Mouse (Mus musculus) liver, embryonic 14.5 days (tissue): ENCODE results near the gene P2ry6. TPM values are rescaled to one million over a fixed set of nuclear protein-coding genes. Genes with fewer than 3 reads are reported as not detected.

Source experiments
- ATAC-seq: fragments of 200-750 bp; cut with Nextera tagmentation; 2 replicates; pipeline ENCODE4 v1.8.0; 2017; ENCODE audit warnings: moderate number of reproducible peaks, mild to moderate bottlenecking, moderate library complexity; ENCODE audit not compliant: insufficient read depth
- DNase-seq, 3 experiments: peaks; one replicate each; pipeline ENCODE4 v3.0.0-alpha.2; 2012 to 2013; ENCODE audit warnings: low read depth in 3 of 3, low spot score in 3 of 3
- H3K27ac ChIP-seq: fragments of 300-500 bp; sonication (generic); 2 replicates; pipeline ENCODE4 v1.5.1; 2014; ENCODE audit warnings: moderate library complexity, mild to moderate bottlenecking, control low read depth, inconsistent platforms
- H3K27me3 ChIP-seq: fragments of 300-500 bp; sonication (generic); 2 replicates; pipeline ENCODE4 v1.6.1; 2014; ENCODE audit warnings: mild to moderate bottlenecking, low read length, moderate library complexity; ENCODE audit not compliant: control insufficient read depth, insufficient read depth
- H3K36me3 ChIP-seq: fragments of 300-500 bp; sonication (generic); replicated peaks from 2 replicates; pipeline ENCODE4 v1.6.1; 2014; ENCODE audit warnings: low read depth; ENCODE audit not compliant: control insufficient read depth, insufficient read depth
- H3K4me1 ChIP-seq, 2 experiments: fragments of 200-500 bp in 1 of 2; fragments of 300-500 bp in 1 of 2; sonication (generic) in 1 of 2; replicated peaks; 2 replicates each; pipeline ENCODE4 v1.6.1; 2012 to 2014; ENCODE audit warnings: antibody characterized with exemption in 1 of 2, inconsistent platforms in 1 of 2, low read length in 1 of 2; ENCODE audit not compliant: control insufficient read depth in 2 of 2, insufficient read depth in 2 of 2
- H3K4me2 ChIP-seq: fragments of 300-500 bp; sonication (generic); 2 replicates; pipeline ENCODE4 v1.6.1; 2014; ENCODE audit warnings: low read depth, mild to moderate bottlenecking, control low read depth, moderate library complexity
- H3K4me3 ChIP-seq, 2 experiments: fragments of 200-500 bp in 1 of 2; fragments of 300-500 bp in 1 of 2; sonication (generic) in 1 of 2; 2 replicates each; pipeline ENCODE4 v1.5.1; 2012 to 2014; ENCODE audit warnings: low read depth in 2 of 2, low read length in 2 of 2, mild to moderate bottlenecking in 2 of 2, control low read depth in 1 of 2, inconsistent platforms in 1 of 2, moderate library complexity in 1 of 2; ENCODE audit not compliant: insufficient read depth in 1 of 2
- H3K9ac ChIP-seq: fragments of 300-500 bp; sonication (generic); replicated peaks from 2 replicates; pipeline ENCODE4 v1.6.1; 2014; ENCODE audit warnings: mild to moderate bottlenecking, control low read depth, moderate library complexity
- H3K9me3 ChIP-seq: fragments of 300-500 bp; sonication (generic); 2 replicates; pipeline ENCODE4 v1.6.1; 2016; ENCODE audit warnings: low read length, mixed read lengths; ENCODE audit not compliant: control insufficient read depth
- CTCF ChIP-seq: IDR thresholded peaks from 2 replicates; pipeline ENCODE4 v1.5.1; 2016; ENCODE audit warnings: antibody characterized with exemption, low read depth, control low read depth
- EP300 ChIP-seq: IDR thresholded peaks from 2 replicates; pipeline ENCODE4 v1.6.1; 2016; ENCODE audit warnings: antibody characterized with exemption, low read depth
- WGBS: fragments of 180-500 bp; shearing (Covaris S2); extraction: QIAGEN DNeasy Blood & Tissue Kit; methylation state at CpG from one replicate; pipeline ENCODE4 v1.1.7; 2014; ENCODE audit not compliant: insufficient replicate concordance; 5-methylcytosine and 5-hydroxymethylcytosine counted together
- polyA plus RNA-seq, 2 experiments: library from polyadenylated mRNA; depleted of rRNA in 1 of 2; stranded (reverse) in 1 of 2; unstranded in 1 of 2; fragments of >200 nt; fragmentation: Nextera tagmentation in 1 of 2; extraction: Ambion mirVana in 1 of 2; gene quantifications; 2 replicates each; pipeline versions ENCODE4 v1.2.1 to v1.2.3; 2012 to 2014

Gene P2ry6
- polyA plus RNA-seq, 2 experiments, result 2.0 to 2.9 TPM

GRCm38 (mm10) chr7:100894833-100895226, 79.6 kb downstream of the P2ry6 start:
- Histone ChIP-seq H3K27me3 (peaks cover 8% of the 10 kb centered on the region), H3K9ac (no peak overlapping the region), H3K36me3 (no peaks in the 10 kb centered on the region), H3K9me3 (no peaks in the 10 kb centered on the region), H3K27ac (no peak overlapping the region), H3K4me2 (peak overlapping the region; percentile 49), H3K4me3 (peak overlapping the region; percentile 30 to 44), H3K4me1 (no peaks in the 10 kb centered on the region; a peak in 1 of 4 replicates)
- 14% methylated on average over 12 of the region's 12 CpGs for whole genome bisulfite sequencing
- no peak for DNase-seq
- ATAC-seq, result no peak
- TF ChIP-seq EP300 (no peak), CTCF (no peak)

GRCm38 (mm10) chr7:100894057-100894832, 80.2 kb downstream of the P2ry6 start:
- Histone ChIP-seq H3K36me3 (no peaks in the 10 kb centered on the region), H3K4me3 (peak overlapping the region; percentile 30 to 44), H3K4me1 (no peaks in the 10 kb centered on the region; a peak in 1 of 4 replicates), H3K27ac (no peak overlapping the region), H3K27me3 (peaks cover 8% of the 10 kb centered on the region), H3K4me2 (peak overlapping the region; percentile 49), H3K9ac (no peak overlapping the region), H3K9me3 (no peaks in the 10 kb centered on the region)
- DNase-seq, result no peak
- TF ChIP-seq CTCF, result no peak
- TF ChIP-seq EP300, result no peak
- WGBS, result 5% methylated on average over 50 of the region's 53 CpGs
- ATAC-seq, result no peak

- H3K4me2 ChIP-seq, result no peak overlapping the region
- H3K27me3 ChIP-seq, result peaks cover 8% of the 10 kb centered on the region
- 58% methylated on average over 20 of the region's 20 CpGs for WGBS
- ATAC-seq (no peak), DNase-seq (no peak)
- H3K4me3 ChIP-seq, result no peak overlapping the region
- H3K4me1 ChIP-seq, result no peaks in the 10 kb centered on the region; a peak in 1 of 4 replicates
- no peak for TF ChIP-seq CTCF
- no peaks in the 10 kb centered on the region for H3K36me3 ChIP-seq
- H3K9me3 ChIP-seq, result no peaks in the 10 kb centered on the region
- H3K27ac ChIP-seq, result no peak overlapping the region
- no peak overlapping the region for H3K9ac ChIP-seq
These were observed 81.0 kb downstream of the P2ry6 start for GRCm38 (mm10) chr7:100893249-100894056.

Other genes with a start within 250 kb of the P2ry6 start
- gene Relt, start 111.2 kb downstream of the P2ry6 start, polyA plus RNA-seq (2012; rRNA removed), result 12.2 and 17.2 TPM in 2 replicates
- gene Relt, start 111.2 kb downstream of the P2ry6 start, polyA plus RNA-seq (2014; fragmentation: Nextera tagmentation; extraction: Ambion mirVana), result 11.7 and 14.7 TPM in 2 replicates
- gene Arhgef17, start 42.5 kb downstream of the P2ry6 start, polyA plus RNA-seq (2012; rRNA removed), result 1.7 and 2.0 TPM in 2 replicates
- 0.70 and 0.72 TPM in 2 replicates for gene Arhgef17, start 42.5 kb downstream of the P2ry6 start, polyA plus RNA-seq (2014; fragmentation: Nextera tagmentation; extraction: Ambion mirVana)
- 0.47 and 0.53 TPM in 2 replicates for gene P2ry2, start 38.2 kb upstream of the P2ry6 start, polyA plus RNA-seq (2012; rRNA removed)
- gene P2ry2, start 38.2 kb upstream of the P2ry6 start, polyA plus RNA-seq (2014; fragmentation: Nextera tagmentation; extraction: Ambion mirVana), result 0.33 and 0.67 TPM in 2 replicates
- gene Fchsd2, start 118.2 kb upstream of the P2ry6 start, polyA plus RNA-seq (2012; rRNA removed), result 2.4 and 3.3 TPM in 2 replicates
- gene Fchsd2, start 118.2 kb upstream of the P2ry6 start, polyA plus RNA-seq (2014; fragmentation: Nextera tagmentation; extraction: Ambion mirVana), result 3.1 and 3.4 TPM in 2 replicates